Mouse (Mus musculus) liver, embryonic 13.5 days (tissue): ENCODE results near the gene Rcor2. TPM values are rescaled to one million over a fixed set of nuclear protein-coding genes. Genes with fewer than 3 reads are reported as not detected.
A peak's percentile ranks its signal among the peaks of the same experiment; 100 is the strongest.

Experiments used
- ATAC-seq: fragments of 200-750 bp; cut with Nextera tagmentation; 2 replicates; pipeline ENCODE4 v1.8.0; 2017; ENCODE audit warnings: low read depth, mild to moderate bottlenecking, moderate number of reproducible peaks, moderate library complexity
- DNase-seq: peaks from one replicate; pipeline ENCODE4 v3.0.0; 2022
- H3K27ac ChIP-seq: fragments of 300-500 bp; sonication (generic); 2 replicates; pipeline ENCODE4 v1.5.1; 2015; ENCODE audit warnings: moderate library complexity, mild to moderate bottlenecking, inconsistent platforms
- H3K27me3 ChIP-seq: fragments of 300-500 bp; sonication (generic); 2 replicates; pipeline ENCODE4 v1.6.1; 2015; ENCODE audit warnings: mild to moderate bottlenecking, inconsistent platforms
- H3K36me3 ChIP-seq: fragments of 300-500 bp; sonication (generic); 2 replicates; pipeline ENCODE4 v1.6.1; 2015; ENCODE audit warnings: mild to moderate bottlenecking, inconsistent platforms
- H3K4me1 ChIP-seq: fragments of 300-500 bp; sonication (generic); replicated peaks from 2 replicates; pipeline ENCODE4 v1.6.1; 2015; ENCODE audit warnings: inconsistent platforms
- H3K4me2 ChIP-seq: fragments of 300-500 bp; sonication (generic); 2 replicates; pipeline ENCODE4 v1.6.1; 2015; ENCODE audit warnings: inconsistent platforms, mild to moderate bottlenecking, moderate library complexity
- H3K4me3 ChIP-seq: fragments of 300-500 bp; sonication (generic); replicated peaks from 2 replicates; pipeline ENCODE4 v1.5.1; 2015; ENCODE audit warnings: mild to moderate bottlenecking, inconsistent platforms
- H3K9ac ChIP-seq: fragments of 300-500 bp; sonication (generic); 2 replicates; pipeline ENCODE4 v1.6.1; 2015; ENCODE audit warnings: mild to moderate bottlenecking, inconsistent platforms
- H3K9me3 ChIP-seq: fragments of 300-500 bp; sonication (generic); replicated peaks from 2 replicates; pipeline ENCODE4 v1.6.1; 2016; ENCODE audit warnings: inconsistent platforms
- WGBS: fragments of 180-500 bp; shearing (Covaris S2); methylation state at CpG from one replicate; pipeline ENCODE4 v1.1.7; 2015; ENCODE audit not compliant: insufficient replicate concordance; 5-methylcytosine and 5-hydroxymethylcytosine counted together
- polyA plus RNA-seq: library from polyadenylated mRNA; unstranded; fragments of >200 nt; fragmentation: Nextera tagmentation; extraction: Ambion mirVana; gene quantifications from 2 replicates; pipeline ENCODE4 v1.2.1, GENCODE M21; 2015

The Rcor2 gene
- polyA plus RNA-seq, 1 experiment from 2014 or later, result 1.4 TPM

- H3K4me1 ChIP-seq, result peaks cover 13% of the 10 kb centered on the region
- H3K27ac ChIP-seq, result no peak overlapping the region
- no peak overlapping the region for H3K4me3 ChIP-seq
- 81% methylated on average over 6 of the region's 6 CpGs for WGBS
- no peak for ATAC-seq
- no peak overlapping the region for H3K4me2 ChIP-seq
- no peaks in the 10 kb centered on the region for H3K27me3 ChIP-seq
- peaks cover 91% of the 10 kb centered on the region for H3K36me3 ChIP-seq
- no peak overlapping the region for H3K9ac ChIP-seq
- DNase-seq, result no peak
- H3K9me3 ChIP-seq, result no peaks in the 10 kb centered on the region
Observed at GRCm38 (mm10) chr19:7278200-7278906, 11.2 kb downstream of the Rcor2 start.

- 61% methylated on average over 6 of the region's 6 CpGs for WGBS
- Histone ChIP-seq H3K27ac (no peak overlapping the region), H3K36me3 (peaks cover 95% of the 10 kb centered on the region), H3K27me3 (no peaks in the 10 kb centered on the region), H3K9ac (no peak overlapping the region), H3K4me2 (no peak overlapping the region), H3K4me3 (no peak overlapping the region), H3K9me3 (no peaks in the 10 kb centered on the region), H3K4me1 (peaks cover 13% of the 10 kb centered on the region)
- DNase-seq (no peak), ATAC-seq (0 out of 2 replicates have a peak, but pooled peaks have one; percentile 21)
Observed at GRCm38 (mm10) chr19:7279114-7279513, 12.0 kb downstream of the Rcor2 start.

- Histone ChIP-seq H3K9ac (no peak overlapping the region), H3K4me1 (peaks cover 11% of the 10 kb centered on the region; the same call in 1 of the 2 replicates), H3K27ac (no peak overlapping the region), H3K4me3 (no peak overlapping the region), H3K27me3 (no peaks in the 10 kb centered on the region), H3K36me3 (peaks cover 100% of the 10 kb centered on the region), H3K9me3 (no peaks in the 10 kb centered on the region), H3K4me2 (no peak overlapping the region)
- no peak for ATAC-seq
- WGBS, result 89% methylated on average over 18 of the region's 18 CpGs
- no peak for DNase-seq
Observed at GRCm38 (mm10) chr19:7280557-7281330, 13.6 kb downstream of the Rcor2 start.

- DNase-seq, result no peak
- no peak for ATAC-seq
- no peak overlapping the region for H3K9ac ChIP-seq
- H3K27ac ChIP-seq, result no peak overlapping the region
- H3K4me1 ChIP-seq, result peaks cover 21% of the 10 kb centered on the region
- H3K4me2 ChIP-seq, result no peak overlapping the region
- H3K9me3 ChIP-seq, result no peaks in the 10 kb centered on the region
- no peaks in the 10 kb centered on the region for H3K27me3 ChIP-seq
- H3K36me3 ChIP-seq, result peaks cover 84% of the 10 kb centered on the region
- H3K4me3 ChIP-seq, result no peak overlapping the region
- 79% methylated on average over 12 of the region's 12 CpGs for WGBS
Observed at GRCm38 (mm10) chr19:7286563-7287315, 19.6 kb downstream of the Rcor2 start.

- Histone ChIP-seq H3K9ac (no peak overlapping the region), H3K36me3 (peaks cover 69% of the 10 kb centered on the region), H3K27me3 (no peaks in the 10 kb centered on the region), H3K4me1 (peaks cover 36% of the 10 kb centered on the region), H3K9me3 (no peaks in the 10 kb centered on the region), H3K4me3 (no peak overlapping the region), H3K4me2 (no peak overlapping the region), H3K27ac (no peak overlapping the region)
- ATAC-seq, result no peak
- no peak for DNase-seq
- WGBS, result 74% methylated on average over 3 of the region's 3 CpGs
Observed at GRCm38 (mm10) chr19:7288288-7288687, 21.2 kb downstream of the Rcor2 start.

- DNase-seq (no peak), ATAC-seq (no peak)
- Histone ChIP-seq H3K9me3 (no peaks in the 10 kb centered on the region), H3K9ac (no peak overlapping the region), H3K4me1 (peaks cover 51% of the 10 kb centered on the region), H3K4me3 (no peak overlapping the region), H3K4me2 (no peak overlapping the region), H3K27ac (no peak overlapping the region), H3K27me3 (no peaks in the 10 kb centered on the region), H3K36me3 (peaks cover 54% of the 10 kb centered on the region)
- 39% methylated on average over 2 of the region's 2 CpGs for WGBS
Observed at GRCm38 (mm10) chr19:7289767-7290166, 22.6 kb downstream of the Rcor2 start.

GRCm38 (mm10) chr19:7291958-7292709 lies 25.0 kb downstream of the Rcor2 start:
- Histone ChIP-seq H3K4me2 (no peak overlapping the region), H3K4me3 (no peak overlapping the region), H3K4me1 (peaks cover 71% of the 10 kb centered on the region), H3K27ac (no peak overlapping the region), H3K9me3 (no peaks in the 10 kb centered on the region), H3K36me3 (peaks cover 30% of the 10 kb centered on the region), H3K9ac (no peak overlapping the region), H3K27me3 (no peaks in the 10 kb centered on the region)
- 78% methylated on average over 7 of the region's 7 CpGs for WGBS
- no peak for ATAC-seq
- DNase-seq, result no peak

- 31% methylated on average over 8 of the region's 8 CpGs for WGBS
- H3K27ac ChIP-seq, result peak overlapping the region; percentile 89
Observed at GRCm38 (mm10) chr19:7294098-7294876, 27.2 kb downstream of the Rcor2 start.

GRCm38 (mm10) chr19:7295071-7295658 lies 28.0 kb downstream of the Rcor2 start:
- Histone ChIP-seq H3K27me3 (no peaks in the 10 kb centered on the region), H3K9ac (peak overlapping the region; percentile 73), H3K4me3 (peak overlapping the region; percentile 60), H3K4me1 (peaks cover 88% of the 10 kb centered on the region), H3K9me3 (no peaks in the 10 kb centered on the region), H3K36me3 (peaks cover 7% of the 10 kb centered on the region), H3K4me2 (peak overlapping the region; percentile 80), H3K27ac (peak overlapping the region; percentile 89)
- 8% methylated on average over 15 of the region's 15 CpGs for WGBS
- peak; percentile 67 for DNase-seq
- ATAC-seq, result peak; percentile 91

More at GRCm38 (mm10) chr19:7294098-7294876, 27.2 kb downstream of the Rcor2 start:
- peaks cover 89% of the 10 kb centered on the region for H3K4me1 ChIP-seq
- peaks cover 16% of the 10 kb centered on the region for H3K36me3 ChIP-seq
- ATAC-seq (peak; percentile 28), DNase-seq (no peak)
- peak overlapping the region; percentile 80 for H3K4me2 ChIP-seq
- H3K9ac ChIP-seq, result peak overlapping the region; percentile 73
- H3K9me3 ChIP-seq, result no peaks in the 10 kb centered on the region
- peak overlapping the region; percentile 60 for H3K4me3 ChIP-seq
- no peaks in the 10 kb centered on the region for H3K27me3 ChIP-seq

GRCm38 (mm10) chr19:7295959-7296358 lies 28.8 kb downstream of the Rcor2 start:
- H3K27ac ChIP-seq, result peak overlapping the region; percentile 89
- peak overlapping the region; percentile 60; the same call in 1 of the 2 replicates for H3K4me3 ChIP-seq
- 75% methylated on average over 4 of the region's 4 CpGs for WGBS

More at GRCm38 (mm10) chr19:7295959-7296358, 28.8 kb downstream of the Rcor2 start:
- Histone ChIP-seq H3K4me2 (peak overlapping the region; percentile 80), H3K4me1 (peaks cover 82% of the 10 kb centered on the region), H3K36me3 (no peaks in the 10 kb centered on the region; the same call in 1 of the 2 replicates), H3K9ac (peak overlapping the region; percentile 73), H3K9me3 (no peaks in the 10 kb centered on the region), H3K27me3 (no peaks in the 10 kb centered on the region)
- no peak for ATAC-seq
- DNase-seq, result no peak
